Mouse (Mus musculus) splenic B cell, adult 2 months (primary cell): ENCODE measurements around the gene Ogt.

Experiments used
- DNase-seq: peaks from one replicate; pipeline ENCODE4 v3.0.0-alpha.2; 2011; ENCODE audit warnings: low read depth, low spot score
- H3K27me3 ChIP-seq: 2 replicates; pipeline ENCODE4 v1.6.1; 2012; ENCODE audit warnings: mild to moderate bottlenecking, low read length, moderate library complexity, mixed read lengths; ENCODE audit not compliant: control insufficient read depth, poor library complexity, insufficient read depth, severe bottlenecking
- H3K36me3 ChIP-seq: 2 replicates; pipeline ENCODE4 v1.6.1; 2012; ENCODE audit warnings: mild to moderate bottlenecking, low read length, moderate library complexity, mixed read lengths; ENCODE audit not compliant: control insufficient read depth, poor library complexity, insufficient read depth, severe bottlenecking

Ogt gene

GRCm38 (mm10) chrX:101639741-101640166 lies at the start of gene Ogt:
Gene Ogt (plus strand): TSS chrX:101640060.
- H3K27me3 ChIP-seq = no peaks in the 10 kb centered on the region
- peaks cover 3% of the 10 kb centered on the region; the same call in 1 of the 2 replicates for H3K36me3 ChIP-seq
- peak; percentile 96 for DNase-seq

- H3K27me3 ChIP-seq = no peaks in the 10 kb centered on the region
- H3K36me3 ChIP-seq = no peaks in the 10 kb centered on the region
- DNase-seq = peak; percentile 1
These were observed 23.7 kb upstream of the Ogt start for GRCm38 (mm10) chrX:101616183-101616582.

- no peaks in the 10 kb centered on the region for H3K27me3 ChIP-seq
- DNase-seq = no peak
- no peaks in the 10 kb centered on the region for H3K36me3 ChIP-seq
These were observed 22.0 kb upstream of the Ogt start for GRCm38 (mm10) chrX:101617889-101618288.

- DNase-seq = no peak
- no peaks in the 10 kb centered on the region for H3K36me3 ChIP-seq
- H3K27me3 ChIP-seq = no peaks in the 10 kb centered on the region
These were observed 19.5 kb upstream of the Ogt start for GRCm38 (mm10) chrX:101620317-101620716.

- DNase-seq = no peak
- no peaks in the 10 kb centered on the region for H3K27me3 ChIP-seq
- H3K36me3 ChIP-seq = no peaks in the 10 kb centered on the region
These were observed 17.3 kb upstream of the Ogt start for GRCm38 (mm10) chrX:101622539-101622938.

- DNase-seq = no peak
These were observed 2.9 kb upstream of the Ogt start for GRCm38 (mm10) chrX:101636821-101637525.

GRCm38 (mm10) chrX:101638856-101639255 lies 1.0 kb upstream of the Ogt start:
- peak; percentile 12 for DNase-seq
- no peaks in the 10 kb centered on the region for H3K27me3 ChIP-seq

More at GRCm38 (mm10) chrX:101636821-101637525, 2.9 kb upstream of the Ogt start:
- no peaks in the 10 kb centered on the region for H3K27me3 ChIP-seq
- no peaks in the 10 kb centered on the region for H3K36me3 ChIP-seq

GRCm38 (mm10) chrX:101639306-101639705 lies 554 bp upstream of the Ogt start:
- H3K36me3 ChIP-seq = peaks cover 3% of the 10 kb centered on the region; the same call in 1 of the 2 replicates
- H3K27me3 ChIP-seq = no peaks in the 10 kb centered on the region
- no peak for DNase-seq

More at GRCm38 (mm10) chrX:101638856-101639255, 1.0 kb upstream of the Ogt start:
- peaks cover 2% of the 10 kb centered on the region; the same call in 1 of the 2 replicates for H3K36me3 ChIP-seq

GRCm38 (mm10) chrX:101640194-101641160 lies 617 bp downstream of the Ogt start:
- peak; percentile 20 for DNase-seq
- H3K36me3 ChIP-seq = peaks cover 3% of the 10 kb centered on the region; the same call in 1 of the 2 replicates
- no peaks in the 10 kb centered on the region for H3K27me3 ChIP-seq

GRCm38 (mm10) chrX:101641161-101641530 lies 1.3 kb downstream of the Ogt start:
- Histone ChIP-seq H3K36me3 (peaks cover 3% of the 10 kb centered on the region; the same call in 1 of the 2 replicates), H3K27me3 (no peaks in the 10 kb centered on the region)
- no peak for DNase-seq

GRCm38 (mm10) chrX:101642091-101642490 lies 2.2 kb downstream of the Ogt start:
- Histone ChIP-seq H3K36me3 (peaks cover 3% of the 10 kb centered on the region; the same call in 1 of the 2 replicates), H3K27me3 (no peaks in the 10 kb centered on the region)
- DNase-seq = no peak

- no peak for DNase-seq
- no peaks in the 10 kb centered on the region for H3K27me3 ChIP-seq
- peaks cover 3% of the 10 kb centered on the region; the same call in 1 of the 2 replicates for H3K36me3 ChIP-seq
These were observed 5.4 kb downstream of the Ogt start for GRCm38 (mm10) chrX:101645286-101645685.

GRCm38 (mm10) chrX:101646621-101647020 lies 6.8 kb downstream of the Ogt start:
- DNase-seq = no peak
- Histone ChIP-seq H3K27me3 (no peaks in the 10 kb centered on the region), H3K36me3 (peaks cover 3% of the 10 kb centered on the region; the same call in 1 of the 2 replicates)

GRCm38 (mm10) chrX:101695686-101696085 lies 55.8 kb downstream of the Ogt start:
- H3K36me3 ChIP-seq = no peaks in the 10 kb centered on the region
- DNase-seq = no peak
- H3K27me3 ChIP-seq = no peaks in the 10 kb centered on the region

- Histone ChIP-seq H3K36me3 (no peaks in the 10 kb centered on the region), H3K27me3 (no peaks in the 10 kb centered on the region)
- no peak for DNase-seq
These were observed 57.7 kb downstream of the Ogt start for GRCm38 (mm10) chrX:101697537-101697936.
